Mouse (Mus musculus) gastrocnemius, postnatal 14 days (tissue): ENCODE measurements around the gene AC161166.1. TPM values are rescaled to one million over a fixed set of nuclear protein-coding genes. Genes with fewer than 3 reads are reported as not detected.
"Not testable (repeated sequence)": the region's sequence is repeated elsewhere in the genome, so short reads cannot be mapped to it uniquely, and the experiment has no call there.

Experiments used
- DNase-seq: peaks from one replicate; pipeline ENCODE4 v3.0.0; 2021; ENCODE audit warnings: mixed read lengths
- intact Hi-C: fragments of 180-260 bp; cut with DNase I; formaldehyde crosslinking; loops from one replicate; pipeline ENCODE4 v1.15.1; 2025; ENCODE audit warnings: low total_unique reads
- total RNA-seq, 2 experiments: library from RNA; stranded (reverse); gene quantifications; 2 replicates each; pipeline ENCODE4 v1.2.3; 2021

The AC161166.1 gene
- total RNA-seq, 2 experiments from 2014 or later: not detected

DNA sequence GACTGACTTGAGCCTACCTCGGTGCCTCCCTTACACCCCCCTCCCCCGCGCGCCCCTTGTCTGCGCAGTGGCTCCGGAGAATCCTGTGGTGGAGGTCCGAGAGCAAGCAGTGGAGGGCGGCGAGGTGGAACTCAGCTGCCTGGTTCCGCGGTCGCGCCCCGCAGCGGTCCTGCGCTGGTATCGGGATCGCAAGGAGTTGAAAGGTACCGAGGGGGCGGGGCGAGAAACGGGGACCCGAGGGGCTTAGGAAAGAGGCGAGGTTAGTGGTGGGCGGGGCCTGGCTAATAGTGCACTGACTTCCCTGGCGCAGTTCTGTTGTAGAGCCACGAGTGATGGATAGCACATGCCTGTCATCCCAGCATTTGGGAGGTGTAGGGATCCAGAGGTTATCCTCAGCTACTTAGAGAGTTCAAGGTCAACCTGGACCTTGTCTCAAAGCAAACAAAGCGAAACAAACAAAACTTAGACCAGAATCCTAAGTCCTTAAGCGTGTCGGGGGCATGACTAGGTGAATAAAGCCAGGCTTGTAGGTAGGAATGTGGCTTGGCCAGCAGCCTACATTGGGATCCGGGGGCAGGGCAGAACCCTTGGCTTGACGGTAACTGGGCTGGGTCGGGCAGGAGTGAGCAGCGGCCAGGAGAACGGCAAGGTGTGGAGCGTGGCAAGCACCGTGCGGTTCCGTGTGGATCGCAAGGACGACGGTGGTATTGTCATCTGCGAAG is 12.2 kb downstream of the AC161166.1 start:
- no peak for DNase-seq
- intact Hi-C loops: no loop called here

DNA sequence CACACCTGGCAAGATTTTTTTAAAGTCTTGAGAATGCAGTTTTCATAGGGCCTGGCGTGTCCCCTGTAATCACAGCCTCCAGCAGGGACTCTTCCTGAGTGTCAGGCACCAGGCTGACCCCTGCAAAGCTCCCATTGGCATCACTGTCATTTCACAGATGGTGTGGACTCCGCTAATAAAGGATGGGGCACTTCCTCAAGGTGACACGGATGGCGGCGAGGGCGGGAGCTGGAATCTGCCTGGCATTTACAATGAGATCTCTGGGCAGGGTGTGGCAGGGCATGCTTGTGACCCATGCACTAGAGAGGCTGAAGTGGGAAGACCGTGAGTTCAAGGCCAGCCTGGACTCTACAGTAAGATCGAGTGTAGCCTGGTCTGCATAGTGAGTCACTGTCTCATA is 24.0 kb downstream of the AC161166.1 start:
- intact Hi-C loops: no loop called here

DNA sequence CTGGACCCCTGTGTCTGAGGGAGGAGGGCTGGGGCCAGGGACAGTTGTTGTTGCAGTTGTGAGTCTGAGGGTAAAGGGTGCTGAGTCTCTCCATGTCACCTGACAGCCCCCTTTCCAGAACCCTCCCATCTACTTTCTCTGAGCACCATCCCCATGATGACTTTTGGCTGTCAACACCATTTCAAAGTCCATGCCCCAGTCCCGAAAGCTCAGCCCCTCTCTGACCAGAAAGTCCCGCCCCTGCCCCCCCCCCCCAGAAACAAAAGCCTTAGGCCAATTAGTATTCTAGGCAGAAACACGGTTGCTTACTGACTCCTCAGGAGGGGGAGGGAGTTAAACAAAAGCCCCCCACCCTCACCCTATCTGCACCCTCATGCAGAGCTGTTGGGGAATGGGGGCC is 24.9 kb downstream of the AC161166.1 start:
- intact Hi-C loops: no loop called here
- DNase-seq: no peak

More for the DNA sequence above, 24.0 kb downstream of the AC161166.1 start:
- no peak for DNase-seq

- intact Hi-C loops: no loop called here
- no peak for DNase-seq
These were observed 25.6 kb downstream of the AC161166.1 start for GRCm38 (mm10) chr7:24486654-24487130.

- intact Hi-C loops: no loop called here
- DNase-seq: no peak
These were observed 26.8 kb downstream of the AC161166.1 start for GRCm38 (mm10) chr7:24485481-24485880.

DNA sequence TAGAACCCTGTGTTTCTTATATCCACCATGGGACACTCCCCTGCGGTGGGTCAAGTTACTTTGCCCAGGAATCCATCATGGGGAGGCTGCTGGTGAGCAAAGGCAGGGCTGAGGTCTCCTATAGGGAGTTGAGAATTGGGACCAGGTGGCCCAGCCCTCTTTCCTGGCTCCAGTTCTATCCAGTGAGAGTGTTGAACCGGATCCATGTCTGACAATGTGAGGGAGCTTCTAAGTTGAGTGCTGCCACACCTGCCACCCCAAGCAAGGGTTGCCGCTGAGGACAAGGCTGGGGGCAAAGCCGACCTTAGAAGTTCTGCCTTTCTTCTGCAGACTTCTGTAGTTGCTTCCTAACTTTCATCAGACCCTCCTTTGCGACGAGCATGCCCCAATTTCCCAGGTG is 29.0 kb downstream of the AC161166.1 start:
- intact Hi-C loops: not testable (repeated sequence)

DNA sequence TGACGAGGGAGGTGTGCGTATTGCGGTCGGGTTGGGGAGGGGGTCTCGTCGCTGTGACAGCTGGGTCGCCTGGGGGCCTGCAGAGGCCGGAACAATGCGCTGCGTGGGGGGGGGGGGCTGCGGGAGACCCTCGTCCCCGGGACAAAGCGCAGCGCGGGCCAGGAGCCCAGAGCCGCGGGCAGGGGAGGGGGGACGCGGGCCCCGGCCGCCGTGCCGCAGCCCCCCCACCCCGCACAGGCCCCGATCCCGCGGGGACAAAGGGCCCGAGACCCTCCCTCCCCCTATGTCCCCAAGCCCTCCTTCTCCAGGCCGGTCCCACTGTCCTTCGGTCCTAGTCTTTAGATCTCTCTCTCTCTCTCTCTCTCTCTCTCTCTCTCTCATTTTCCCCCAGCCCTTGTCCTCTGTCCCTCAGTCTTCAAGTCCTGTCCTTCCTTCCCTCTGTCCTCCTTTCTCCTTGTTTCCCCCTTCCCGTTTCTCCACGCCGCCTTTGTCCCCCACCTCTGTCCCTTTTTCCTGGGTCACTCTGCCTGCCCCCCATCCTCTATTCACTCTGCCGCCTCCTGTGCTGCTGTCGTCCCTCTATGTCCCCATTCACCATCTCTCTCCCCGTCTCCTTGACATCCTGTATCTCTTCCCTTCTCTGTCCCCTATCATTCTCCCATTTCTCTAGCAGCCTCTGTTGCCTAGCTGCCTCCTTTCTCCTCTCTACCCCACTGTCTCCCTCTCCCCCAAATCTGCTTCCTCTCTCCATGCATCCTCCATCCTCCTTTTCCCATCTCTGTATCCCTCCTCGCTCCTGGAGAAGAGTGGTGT is 29.8 kb downstream of the AC161166.1 start:
- intact Hi-C loops: no loop called here
- DNase-seq: no peak

More for the DNA sequence above, 29.0 kb downstream of the AC161166.1 start:
- DNase-seq: not testable (repeated sequence)

DNA sequence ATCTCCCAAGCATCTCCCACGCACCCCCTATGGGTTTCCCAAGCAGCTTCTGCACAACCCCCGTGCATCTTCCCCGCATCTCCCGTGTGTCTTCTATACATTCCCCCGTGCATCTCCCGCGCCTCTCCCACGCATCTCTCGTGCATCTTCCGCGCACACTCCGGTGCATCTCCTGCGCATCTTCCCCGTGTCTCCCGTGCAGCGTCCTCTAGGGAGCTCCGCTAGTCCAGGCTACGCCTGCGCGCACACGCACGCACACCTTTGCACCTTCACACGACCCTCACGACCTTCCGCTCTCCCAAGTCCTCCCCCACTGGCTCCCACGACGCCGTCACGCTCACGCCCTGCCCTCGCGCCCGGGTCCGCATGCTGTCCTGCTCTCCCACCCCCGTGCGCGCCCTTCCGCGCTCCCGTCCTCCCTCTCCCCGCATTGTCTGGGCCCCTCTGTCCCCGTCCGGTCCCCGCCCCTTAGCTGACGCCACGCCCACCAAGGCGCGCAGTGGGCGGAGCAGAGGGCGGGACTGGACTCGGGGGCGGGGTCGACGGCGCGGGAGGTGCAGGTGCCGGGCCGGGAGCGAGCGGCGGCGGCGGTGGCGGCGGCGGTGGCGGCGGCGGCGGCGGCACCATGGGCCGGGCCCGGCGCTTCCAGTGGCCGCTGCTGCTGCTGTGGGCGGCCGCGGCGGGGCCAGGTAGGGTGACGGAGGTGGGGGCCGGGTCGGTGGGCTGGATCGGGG is 30.6 kb downstream of the AC161166.1 start, which contains the start of gene Cadm4:
Gene Cadm4, plus strand, starts transcription at position 550 of the 734 bp plus-strand sequence.
- intact Hi-C loops: no loop called here
- DNase-seq: peak; percentile 81

DNA sequence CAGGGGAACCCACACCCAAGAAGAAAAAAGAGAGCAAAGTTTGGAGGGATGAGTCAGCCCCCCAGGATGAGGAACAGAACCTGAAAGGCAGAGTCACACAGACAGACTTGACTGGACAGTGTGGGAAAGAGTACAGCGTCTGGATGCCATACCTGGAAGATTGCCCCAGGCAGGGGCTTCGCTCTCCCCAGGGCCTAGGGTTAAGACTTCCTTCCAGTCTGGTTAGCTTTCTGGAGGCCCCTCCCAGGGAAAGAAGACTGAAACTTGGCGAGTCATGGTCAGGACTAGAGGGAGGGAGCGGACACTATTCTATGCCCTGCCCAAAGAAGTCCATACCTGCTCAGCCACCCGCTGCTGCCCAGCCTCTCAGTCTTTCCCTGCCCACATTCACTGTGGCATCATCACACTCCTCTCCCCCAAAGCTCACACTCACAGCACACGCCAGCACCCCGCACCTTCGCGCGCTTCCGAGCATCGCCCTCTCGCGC is 31.2 kb downstream of the AC161166.1 start:
- intact Hi-C loops: no loop called here
- no peak for DNase-seq

DNA sequence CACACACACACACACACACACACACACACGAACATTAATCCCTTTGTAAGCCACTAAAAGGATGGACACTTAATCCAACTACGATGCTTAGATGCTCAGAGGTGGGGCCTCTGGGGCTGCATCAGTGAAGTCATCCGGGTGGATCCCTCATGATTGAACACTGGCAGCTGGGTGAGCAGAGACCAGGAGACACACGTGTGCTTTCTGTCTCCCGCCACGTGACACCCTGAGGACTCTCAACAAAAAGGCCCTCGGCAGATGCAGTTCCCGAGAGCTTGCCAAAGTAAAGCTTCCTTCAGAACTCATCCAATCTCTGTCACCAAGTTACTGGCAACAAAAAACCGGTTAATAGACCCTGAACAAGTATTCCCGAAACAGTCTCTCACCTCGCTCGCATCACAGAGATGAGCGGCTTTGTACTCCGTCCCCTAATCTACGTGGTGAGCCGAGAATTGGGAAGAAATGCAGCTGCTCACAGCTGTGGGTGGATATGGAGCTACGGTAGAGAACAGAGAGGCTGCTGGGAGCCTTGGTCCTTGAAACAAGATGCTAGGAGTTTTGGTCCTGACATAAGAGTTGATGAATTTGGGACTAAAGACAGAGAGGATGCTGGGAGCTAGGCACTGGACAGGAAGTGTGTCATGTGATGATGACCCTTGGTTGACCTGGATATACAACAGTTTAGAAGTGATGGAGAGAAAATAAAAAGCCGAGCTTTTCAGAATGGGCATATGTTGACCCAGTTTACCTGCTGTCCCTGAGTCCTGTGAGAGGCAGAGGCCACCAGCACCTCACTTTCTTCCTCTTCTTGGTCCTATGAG is 31.9 kb downstream of the AC161166.1 start:
- peak; percentile 27 for DNase-seq
- intact Hi-C loops: no loop called here

DNA sequence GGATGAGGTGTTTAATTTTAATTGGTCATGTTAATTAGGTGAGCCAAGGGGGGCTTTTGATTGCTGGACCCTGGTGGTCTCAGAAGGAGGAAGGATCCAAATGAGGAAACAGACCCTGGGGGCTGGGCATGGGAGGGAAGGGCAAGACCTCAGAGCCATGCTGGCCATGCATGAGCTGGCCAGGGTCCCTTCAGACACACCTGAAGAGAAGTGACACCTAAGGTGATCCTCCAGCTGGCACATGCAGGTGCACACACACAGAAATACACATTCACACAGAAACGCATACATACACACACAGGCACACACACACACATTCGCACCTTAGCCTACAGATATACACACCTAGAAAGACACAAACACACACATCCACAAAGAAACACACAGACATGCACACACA is 32.6 kb downstream of the AC161166.1 start:
- DNase-seq: no peak

DNA sequence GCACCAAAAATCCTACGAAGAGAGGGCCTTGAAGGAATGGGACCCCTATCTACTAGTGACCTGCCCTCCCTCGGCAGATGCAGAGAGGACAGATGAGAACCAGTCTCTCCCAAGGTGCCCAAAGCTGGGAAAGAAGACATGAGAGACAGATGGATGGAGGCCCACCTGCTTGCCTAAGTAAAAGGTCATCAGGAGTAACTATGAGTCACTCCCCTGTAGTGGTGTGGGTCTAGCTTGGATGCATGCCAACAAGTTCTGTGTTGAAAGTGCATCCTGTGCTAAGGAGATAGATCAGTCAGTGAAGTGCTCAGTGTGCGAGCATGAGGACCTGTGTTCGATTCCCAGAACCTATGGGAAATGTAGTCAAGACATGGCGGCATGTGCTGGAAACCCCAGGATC is 33.3 kb downstream of the AC161166.1 start:
- intact Hi-C loops: loop anchor here (10.0 kb wide), 1 partner anchor 86 kb away; no protein-coding TSS in a partner anchor
- DNase-seq: no peak

More for the DNA sequence above, 32.6 kb downstream of the AC161166.1 start:
- intact Hi-C loops: loop anchor here (10.0 kb wide), 1 partner anchor 85 kb away; no protein-coding TSS in a partner anchor

DNA sequence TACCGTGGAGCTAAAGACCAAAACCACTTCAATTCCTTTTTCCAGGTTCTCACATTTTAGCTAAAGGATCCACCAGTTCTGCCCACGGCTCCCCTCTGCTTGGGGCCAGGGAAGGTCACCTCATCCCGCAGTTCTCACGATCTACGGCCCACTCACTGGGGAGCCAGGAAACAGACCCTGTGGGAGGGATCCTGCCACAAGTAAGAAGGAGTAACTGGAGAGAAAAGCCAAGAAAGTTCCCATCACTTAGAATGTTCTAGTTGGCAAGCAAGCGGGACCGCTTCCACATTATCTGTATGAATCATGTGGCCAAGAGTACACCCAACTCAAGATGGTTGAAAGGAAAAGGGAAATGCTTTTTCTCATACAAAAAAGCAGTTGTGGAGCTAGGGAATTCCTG is 35.4 kb downstream of the AC161166.1 start:
- no peak for DNase-seq
- intact Hi-C loops: loop anchor here (10.0 kb wide), 1 partner anchor 88 kb away; no protein-coding TSS in a partner anchor

- intact Hi-C loops: loop anchor here (10.0 kb wide), 1 partner anchor 88 kb away; no protein-coding TSS in a partner anchor
- no peak for DNase-seq
These were observed 35.9 kb downstream of the AC161166.1 start for GRCm38 (mm10) chr7:24476338-24476737.

DNA sequence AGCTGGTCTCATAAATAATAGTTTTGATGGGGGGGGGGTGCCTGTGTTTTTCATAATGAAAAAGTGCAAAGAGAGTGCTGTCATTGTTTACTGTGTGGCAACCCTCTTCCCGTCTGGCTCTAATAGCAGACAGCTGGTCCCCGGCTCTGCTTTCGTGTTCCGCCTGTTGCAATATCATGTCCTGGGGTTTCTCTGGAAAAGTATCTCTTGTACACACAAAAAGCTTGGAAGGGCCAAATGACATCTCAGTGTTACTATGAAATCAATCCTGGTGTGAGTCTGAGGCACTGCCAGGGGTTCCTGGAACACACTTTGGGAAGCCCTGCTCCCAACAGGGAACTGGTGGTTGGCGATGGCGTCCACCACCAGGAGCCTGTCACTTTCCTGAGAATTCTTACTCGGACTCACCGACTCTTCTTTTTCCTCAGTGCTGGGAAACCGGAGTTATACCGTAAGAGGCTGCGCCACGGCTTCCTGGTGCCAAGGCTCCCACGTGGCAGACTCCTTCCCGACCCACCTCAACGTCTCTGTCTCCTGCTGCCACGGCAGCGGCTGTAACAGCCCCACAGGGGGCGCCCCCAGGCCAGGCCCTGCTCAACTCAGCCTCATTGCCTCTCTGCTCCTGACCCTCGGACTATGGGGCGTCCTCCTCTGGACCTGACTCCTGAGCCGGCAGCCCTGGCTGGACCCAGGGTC is 37.3 kb downstream of the AC161166.1 start:
- intact Hi-C loops: loop anchor here (10.0 kb wide), 1 partner anchor 90 kb away; no protein-coding TSS in a partner anchor
- peak; percentile 40 for DNase-seq

DNA sequence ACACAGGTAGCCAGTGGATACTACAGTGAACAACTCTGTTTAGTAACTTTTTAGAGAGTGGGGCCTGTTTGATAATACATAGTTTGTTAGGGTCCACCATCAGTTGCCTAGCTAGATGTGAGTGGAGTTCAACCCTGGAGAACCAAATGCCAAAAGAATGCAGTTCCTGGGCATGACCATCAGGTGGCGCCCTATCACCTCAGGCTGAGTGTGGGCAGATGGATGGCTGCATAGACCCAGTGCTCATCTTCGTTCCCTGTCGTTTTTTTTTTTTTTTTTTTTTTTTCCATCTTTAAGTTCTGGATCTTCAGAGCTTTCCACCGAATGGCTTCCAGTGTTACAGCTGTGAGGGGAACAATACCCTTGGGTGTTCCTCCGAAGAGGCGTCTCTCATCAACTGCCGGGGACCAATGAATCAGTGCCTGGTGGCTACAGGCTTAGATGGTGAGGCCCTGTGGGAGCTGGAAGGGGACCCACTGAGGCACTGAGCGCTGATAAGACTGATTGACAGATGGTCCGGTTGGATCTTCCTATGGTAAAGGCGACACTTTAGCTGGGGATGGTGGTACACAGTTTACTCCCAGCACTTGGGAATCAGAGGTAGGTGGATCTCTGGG is 38.2 kb downstream of the AC161166.1 start:
- DNase-seq: peak; percentile 64

DNA sequence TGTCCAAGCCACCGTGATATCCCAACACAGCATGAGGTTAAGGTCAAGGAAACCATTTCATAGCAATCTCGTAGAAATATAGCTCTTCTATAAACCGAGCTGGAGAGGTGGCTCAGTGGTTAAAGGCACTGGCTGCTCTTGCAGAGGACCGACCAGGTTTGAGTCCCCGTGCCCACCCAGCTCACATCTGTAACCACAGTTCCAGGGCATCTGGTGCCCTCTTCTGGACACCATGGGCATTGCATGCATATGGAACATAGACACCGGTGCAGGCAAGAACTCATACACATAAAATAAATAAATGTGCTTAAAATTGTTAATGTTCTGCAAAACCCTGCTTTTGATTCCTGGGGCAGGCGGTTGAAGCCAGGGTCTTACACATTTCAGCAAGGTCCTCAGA is 39.3 kb downstream of the AC161166.1 start:
- intact Hi-C loops: loop anchor here (10.0 kb wide), 1 partner anchor 92 kb away; no protein-coding TSS in a partner anchor
- DNase-seq: no peak

More for the DNA sequence above, 38.2 kb downstream of the AC161166.1 start:
- intact Hi-C loops: loop anchor here (10.0 kb wide), 1 partner anchor 91 kb away; no protein-coding TSS in a partner anchor
